Mouse (Mus musculus) ES-Bruce4 (cell line): ENCODE results near the gene Ptprg.

Experiments used
- CTCF ChIP-seq: IDR thresholded peaks from one replicate; pipeline ENCODE4 v1.8.1; 2011; ENCODE audit warnings: low read depth, low read length
- POLR2A ChIP-seq: IDR thresholded peaks from one replicate; pipeline ENCODE4 v1.8.1; 2011; ENCODE audit warnings: low read length; ENCODE audit not compliant: insufficient read depth

DNA sequence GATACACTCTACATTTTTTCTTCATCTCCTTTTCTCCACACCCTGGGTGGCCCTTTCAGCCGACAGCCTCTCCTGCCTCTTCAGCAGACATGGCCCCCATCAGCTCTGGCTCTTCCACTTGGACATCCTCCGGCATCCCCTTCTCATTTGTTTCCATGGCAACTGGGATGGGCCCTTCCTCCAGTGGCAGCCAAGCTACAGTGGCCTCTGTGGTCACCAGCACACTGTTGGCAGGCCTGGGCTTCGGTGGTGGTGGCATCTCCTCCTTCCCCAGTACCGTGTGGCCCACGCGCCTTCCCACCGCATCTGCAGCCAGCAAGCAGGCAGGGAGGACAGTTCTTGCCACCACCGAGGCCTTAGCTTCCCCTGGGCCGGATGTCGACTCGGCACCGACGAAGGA is 600.3 kb downstream of the Ptprg start:
- no peak for TF ChIP-seq CTCF
- no peak for TF ChIP-seq POLR2A
